Mouse (Mus musculus) left cerebral cortex, postnatal 10 days (tissue): ENCODE results near the gene Snx9. TPM values are rescaled to one million over a fixed set of nuclear protein-coding genes. Genes with fewer than 3 reads are reported as not detected.
A peak's percentile ranks its signal among the peaks of the same experiment; 100 is the strongest.

ENCODE experiments used
- DNase-seq, 2 experiments: peaks; one replicate each; pipeline ENCODE4 v3.0.0; 2021 to 2022; ENCODE audit warnings: low spot score in 2 of 2, mixed read lengths in 1 of 2; ENCODE audit errors: extremely low spot score in 1 of 2
- intact Hi-C: fragments of 180-260 bp; cut with DNase I; formaldehyde crosslinking; loops from one replicate; pipeline ENCODE4 v1.15.1; 2025
- total RNA-seq, 2 experiments: library from RNA; stranded (reverse); gene quantifications; 2 replicates each; pipeline ENCODE4 v1.2.3; 2021

The Snx9 gene
- total RNA-seq, 2 experiments from 2014 or later: 10.0 to 10.9 TPM

DNA sequence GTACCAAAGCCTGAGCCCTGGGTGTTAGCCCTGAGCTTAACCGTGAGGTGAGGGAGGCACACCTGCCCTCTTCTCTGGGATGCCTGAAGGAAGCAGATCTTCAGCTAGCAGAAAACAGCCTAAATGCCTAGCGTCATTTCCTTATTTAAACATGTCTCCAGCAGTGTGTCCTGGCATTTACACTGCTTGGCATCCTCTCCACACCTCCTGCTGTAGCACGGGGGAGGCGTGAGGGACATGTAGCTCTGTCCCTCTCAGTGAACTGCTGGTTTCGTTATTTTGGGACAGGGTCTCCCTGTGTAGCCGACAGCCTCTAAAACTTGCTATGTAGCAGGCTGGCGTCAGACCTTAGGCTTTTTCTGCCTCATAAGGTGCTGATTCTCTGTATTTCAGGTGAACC is 55.5 kb downstream of the Snx9 start:
- DNase-seq: no peak
- intact Hi-C loops: no loop called here

DNA sequence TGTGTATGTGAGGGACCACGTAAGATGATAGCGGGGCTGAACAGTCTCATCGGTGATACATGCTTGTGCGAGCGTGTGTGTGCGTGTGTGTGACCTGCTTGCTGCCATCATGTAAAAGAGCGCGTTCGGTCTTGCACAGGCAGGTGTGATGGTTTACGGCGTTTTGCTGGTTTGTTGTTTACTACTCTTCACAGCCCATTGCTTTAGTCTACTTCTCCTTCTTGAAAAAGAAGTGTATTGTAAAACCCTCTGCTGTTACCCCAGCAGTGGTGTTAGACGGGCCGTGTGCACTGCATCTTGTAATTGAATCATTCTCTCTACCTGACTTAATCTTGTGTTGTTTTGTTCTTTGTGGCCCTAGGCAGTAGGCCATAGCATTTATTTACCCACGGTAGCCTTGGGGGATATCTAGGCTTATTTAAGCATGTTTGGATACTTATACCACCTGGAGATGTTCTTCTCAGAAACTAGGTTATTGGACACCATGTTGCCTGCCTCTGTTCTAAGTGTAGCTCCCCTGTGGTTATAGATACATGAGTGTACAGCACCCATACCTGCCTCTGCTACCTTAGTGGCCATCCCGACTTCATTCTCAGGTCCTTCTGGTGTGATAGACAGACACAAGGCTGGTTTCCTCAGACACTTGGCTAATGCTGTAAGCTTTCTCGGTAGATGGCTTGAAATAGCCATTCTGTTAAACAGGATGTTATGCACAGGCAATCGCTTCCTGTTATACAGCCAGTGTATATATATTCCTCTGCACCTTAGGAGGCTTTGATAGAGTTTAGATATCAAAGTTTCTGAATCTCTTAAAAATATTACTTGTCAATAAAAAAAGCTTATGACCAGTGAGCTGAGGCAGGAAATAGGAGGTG is 56.4 kb downstream of the Snx9 start:
- no peak for DNase-seq
- intact Hi-C loops: no loop called here

DNA sequence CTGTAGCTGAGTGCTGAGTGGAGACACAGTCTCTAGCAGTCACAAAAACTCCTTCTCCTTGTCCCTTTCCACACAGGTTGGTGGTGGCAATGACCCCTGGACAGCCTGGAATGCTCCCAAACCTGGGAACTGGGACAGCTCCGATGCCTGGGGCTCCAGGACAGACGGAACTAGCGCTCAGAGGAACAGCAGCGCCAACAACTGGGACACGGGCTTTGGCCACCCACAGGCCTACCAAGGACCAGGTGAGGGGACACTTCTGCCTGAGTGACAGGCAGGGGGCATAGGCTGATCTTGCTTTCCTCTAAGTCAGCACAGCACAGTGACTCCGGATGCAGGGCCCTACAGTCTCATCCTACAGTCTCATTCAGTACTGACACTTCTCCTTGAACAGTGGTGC is 58.1 kb downstream of the Snx9 start:
- intact Hi-C loops: no loop called here
- DNase-seq: no peak

DNA sequence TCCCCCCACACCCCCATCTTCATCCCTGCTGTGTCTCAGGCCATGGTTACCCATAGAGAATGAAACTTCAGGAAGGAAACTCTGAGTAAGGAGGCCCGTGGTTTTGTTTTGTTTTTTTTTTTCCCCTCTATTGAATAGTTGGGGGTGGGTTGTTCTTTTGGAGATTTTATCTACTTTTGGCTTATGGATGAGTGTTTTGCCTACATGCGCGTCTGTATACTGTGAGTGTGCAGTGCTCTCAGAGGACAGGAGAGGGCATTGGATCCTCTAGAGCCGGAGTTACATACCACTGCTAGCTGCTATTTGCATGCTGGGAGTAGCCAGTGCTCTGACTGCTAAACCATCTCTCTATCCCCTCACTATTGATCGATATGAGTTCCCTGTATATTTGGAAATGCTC is 60.3 kb downstream of the Snx9 start:
- no peak for DNase-seq
- intact Hi-C loops: no loop called here

DNA sequence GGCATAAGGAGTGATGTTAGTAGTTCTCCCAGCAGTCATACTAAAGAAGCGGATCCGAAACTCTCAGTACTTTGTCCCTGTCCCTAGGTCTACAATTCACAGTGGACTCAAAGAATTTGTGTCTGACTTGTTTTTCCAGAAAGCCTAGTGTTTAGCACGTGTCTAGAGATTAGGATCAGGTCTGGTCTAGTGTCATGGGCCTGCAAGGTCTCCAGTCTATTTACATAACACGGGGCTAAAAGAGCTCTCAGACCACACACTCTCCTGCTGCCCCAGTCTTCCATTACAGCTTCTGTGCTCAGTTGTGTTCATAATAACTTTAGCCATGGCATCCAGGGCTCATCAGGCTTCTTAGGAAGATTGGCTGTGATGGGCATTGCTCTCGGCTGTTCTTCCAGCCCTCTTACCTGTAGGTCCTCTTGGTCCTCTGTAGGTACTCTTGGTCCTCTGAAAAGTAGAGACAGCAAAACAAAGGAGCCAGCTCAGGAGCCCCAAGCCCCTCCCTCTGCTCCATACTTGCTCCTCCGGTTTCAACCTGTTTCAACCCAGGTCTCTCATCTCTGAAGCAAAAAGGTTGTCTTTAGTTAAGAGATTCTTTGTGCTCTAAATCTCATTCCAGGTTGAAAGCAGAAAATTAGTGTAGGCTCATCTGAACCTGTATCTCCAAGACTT is 62.6 kb downstream of the Snx9 start:
- DNase-seq: no peak
- intact Hi-C loops: no loop called here

DNA sequence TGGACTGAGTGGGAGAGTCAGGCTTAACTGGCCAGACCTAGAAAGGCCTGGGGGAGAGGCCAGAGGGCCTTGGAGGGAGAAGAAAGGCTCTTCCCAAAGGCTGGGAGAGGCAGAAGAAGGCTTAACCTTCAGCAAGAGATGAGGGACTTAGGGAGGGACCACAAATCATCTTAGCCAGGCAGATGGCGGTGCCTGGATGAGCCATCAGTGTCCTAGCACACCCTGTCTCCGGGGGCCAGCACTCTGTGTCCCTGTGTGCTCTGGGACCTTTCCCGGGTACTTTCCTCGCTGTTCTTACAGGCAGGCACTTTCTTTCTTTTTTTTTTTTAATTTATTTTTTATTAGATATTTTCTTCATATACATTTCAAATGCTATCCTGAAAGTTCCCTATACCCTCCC is 68.6 kb downstream of the Snx9 start:
- no peak for DNase-seq
- intact Hi-C loops: no loop called here

DNA sequence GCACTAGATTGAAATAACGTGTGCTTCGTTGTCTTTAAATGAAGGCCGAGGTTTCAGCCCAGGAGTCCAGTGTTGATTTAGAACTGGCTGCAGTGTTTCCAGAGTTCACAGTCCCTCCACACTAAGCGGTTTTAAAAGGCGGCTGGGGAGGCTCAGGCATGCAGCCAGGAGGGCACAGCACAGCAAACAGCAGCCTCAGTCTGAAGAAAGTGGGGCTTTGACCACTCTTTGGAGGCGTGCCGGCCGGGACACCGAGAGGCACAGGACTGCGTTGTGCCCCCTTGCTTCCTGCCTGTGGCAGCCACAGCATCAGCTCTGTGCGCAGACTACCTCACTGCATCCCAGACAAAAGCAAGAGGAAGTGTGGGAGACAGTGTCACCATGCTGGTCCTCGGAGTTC is 70.5 kb downstream of the Snx9 start:
- intact Hi-C loops: no loop called here
- DNase-seq: peak; percentile 70 to 80

DNA sequence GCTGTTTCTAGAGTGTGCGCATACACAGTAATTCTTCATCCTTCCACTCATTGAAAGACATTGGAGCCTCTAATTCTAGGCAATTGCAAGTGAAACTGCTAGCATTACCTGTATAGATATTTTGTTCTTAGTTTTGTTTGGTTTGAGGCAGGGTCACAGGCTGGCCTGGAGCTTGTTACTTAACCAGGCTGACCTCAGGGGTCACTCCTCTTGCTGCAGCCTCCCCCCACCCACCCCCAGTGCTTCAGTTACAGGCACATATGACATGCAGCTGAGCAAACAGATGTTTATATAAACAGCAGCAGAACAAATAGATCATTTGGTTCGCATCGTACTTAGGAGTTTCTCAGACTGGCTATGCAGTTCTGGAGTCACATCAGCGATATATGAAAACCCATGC is 71.7 kb downstream of the Snx9 start:
- intact Hi-C loops: no loop called here
- no peak for DNase-seq

DNA sequence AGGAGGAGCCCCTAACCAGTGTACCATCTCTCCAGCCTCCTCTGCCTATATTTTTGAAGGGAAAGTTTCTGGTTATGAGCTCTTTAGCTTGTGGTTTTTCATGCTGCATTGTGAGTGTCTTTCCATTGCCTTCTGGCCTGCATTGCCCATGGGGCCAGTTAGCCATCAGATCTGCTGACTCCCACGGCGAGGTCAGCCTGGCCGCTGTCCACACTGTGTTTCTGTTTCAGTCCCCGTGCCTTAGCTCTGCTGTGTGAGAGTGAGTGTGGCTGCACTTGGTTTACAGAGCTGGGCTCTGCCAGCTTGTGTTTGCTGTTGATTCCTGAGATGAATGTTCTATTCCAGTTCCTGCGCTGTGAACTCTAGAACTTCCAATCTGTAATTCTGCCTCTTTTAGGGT is 73.1 kb downstream of the Snx9 start:
- no peak for DNase-seq
- intact Hi-C loops: no loop called here

DNA sequence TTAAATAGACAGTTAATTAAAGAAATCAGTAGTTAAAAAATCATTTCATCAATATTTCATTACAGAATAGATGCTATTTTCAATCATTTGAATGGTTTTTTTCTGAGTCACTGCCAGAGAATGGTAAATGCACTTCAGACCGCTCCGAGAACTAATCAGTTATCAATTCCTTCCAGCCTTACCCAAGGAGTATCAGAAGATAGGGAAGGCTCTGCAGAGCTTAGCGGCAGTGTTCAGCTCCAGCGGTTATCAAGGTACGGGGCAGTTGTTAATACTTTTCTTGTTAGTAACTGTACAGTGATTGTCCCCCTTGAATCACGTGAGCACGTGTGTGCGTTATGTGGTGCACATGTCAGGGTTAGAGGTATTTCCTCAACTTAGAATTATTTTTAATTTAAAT is 80.8 kb downstream of the Snx9 start:
- no peak for DNase-seq
- intact Hi-C loops: loop anchor here (2.0 kb wide), 1 partner anchor 127 kb away; no protein-coding TSS in a partner anchor

DNA sequence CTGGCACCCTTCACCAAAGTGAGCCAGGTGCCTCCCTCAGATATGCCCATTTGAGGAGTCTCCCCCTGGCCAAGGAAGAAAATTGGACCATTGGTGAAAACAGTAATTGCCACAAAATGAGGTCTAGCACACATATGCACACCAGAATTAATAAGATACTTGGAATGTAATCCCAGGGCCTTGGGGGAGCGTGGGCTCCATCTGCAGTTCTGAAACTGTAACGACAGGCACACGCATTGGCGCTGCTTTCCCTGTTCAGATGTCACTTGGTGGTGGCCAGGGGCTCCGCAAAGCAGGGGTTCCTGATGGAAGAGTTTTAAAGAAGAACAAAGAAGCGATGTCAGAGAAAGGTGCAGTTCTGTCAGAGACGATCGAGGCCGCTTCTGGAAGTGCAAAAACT is 82.2 kb downstream of the Snx9 start:
- intact Hi-C loops: loop anchor here (2.0 kb wide), 1 partner anchor 128 kb away; no protein-coding TSS in a partner anchor

DNA sequence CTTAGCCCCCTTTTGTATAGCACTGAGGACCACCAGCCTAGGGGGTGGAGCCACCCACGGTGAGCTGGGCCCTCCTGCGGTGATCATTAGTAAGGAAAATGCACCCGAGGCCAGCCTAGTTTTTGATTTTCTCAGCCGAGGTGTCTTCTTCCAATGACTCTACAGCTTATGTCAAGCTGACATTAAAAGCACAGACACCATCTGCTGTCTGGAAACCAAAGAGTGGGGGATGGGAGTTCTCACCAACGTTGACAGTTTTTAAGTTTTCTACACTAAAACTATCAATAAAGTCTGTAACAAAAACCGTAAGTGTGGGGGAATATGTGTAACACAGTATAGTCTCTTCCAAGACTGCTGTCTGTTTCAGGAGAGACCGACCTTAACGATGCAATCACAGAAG is 83.1 kb downstream of the Snx9 start:
- intact Hi-C loops: no loop called here
- DNase-seq: peak in 1 of 2 experiments; percentile 51

More for the DNA sequence above, 82.2 kb downstream of the Snx9 start:
- peak; percentile 26 to 54 for DNase-seq

DNA sequence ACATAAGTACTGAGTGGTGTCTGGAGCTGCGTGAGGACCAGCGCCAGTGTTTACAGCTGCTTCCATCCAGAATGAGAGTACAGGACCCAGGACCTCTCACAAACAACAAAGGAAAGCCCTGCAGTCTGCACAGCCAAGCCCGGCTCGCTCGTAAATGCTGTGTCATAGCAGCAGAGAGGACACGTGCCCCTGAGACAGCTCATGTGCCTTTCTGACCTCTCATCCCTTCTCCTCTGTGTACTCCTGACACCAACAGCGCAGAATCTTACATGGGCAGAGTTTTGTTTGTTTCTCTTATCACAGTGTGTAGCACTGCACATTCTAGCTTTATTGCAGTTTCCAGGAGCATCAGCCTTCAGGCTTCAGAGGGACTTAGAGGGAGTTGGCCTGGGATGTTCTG is 85.6 kb downstream of the Snx9 start:
- no peak for DNase-seq
- intact Hi-C loops: no loop called here

DNA sequence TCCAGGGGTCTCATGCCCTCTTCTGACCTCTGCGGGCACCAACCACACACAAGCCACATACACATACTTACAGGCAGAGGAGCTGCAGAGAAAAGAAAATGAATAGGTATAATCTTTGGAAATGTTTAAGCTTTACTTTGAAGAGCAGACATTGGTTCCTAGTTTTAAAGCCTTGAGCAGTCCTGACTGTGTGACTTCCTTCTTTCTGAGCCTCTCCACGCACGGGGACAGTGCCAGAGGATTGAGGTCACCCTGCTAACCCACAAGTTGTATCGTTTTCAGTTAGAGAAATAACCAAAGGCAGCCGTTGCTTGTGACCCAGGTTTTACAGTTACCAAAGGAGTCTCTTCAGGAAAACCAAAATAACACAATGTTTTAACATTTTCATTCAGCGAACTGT is 87.9 kb downstream of the Snx9 start:
- intact Hi-C loops: no loop called here
- no peak for DNase-seq

DNA sequence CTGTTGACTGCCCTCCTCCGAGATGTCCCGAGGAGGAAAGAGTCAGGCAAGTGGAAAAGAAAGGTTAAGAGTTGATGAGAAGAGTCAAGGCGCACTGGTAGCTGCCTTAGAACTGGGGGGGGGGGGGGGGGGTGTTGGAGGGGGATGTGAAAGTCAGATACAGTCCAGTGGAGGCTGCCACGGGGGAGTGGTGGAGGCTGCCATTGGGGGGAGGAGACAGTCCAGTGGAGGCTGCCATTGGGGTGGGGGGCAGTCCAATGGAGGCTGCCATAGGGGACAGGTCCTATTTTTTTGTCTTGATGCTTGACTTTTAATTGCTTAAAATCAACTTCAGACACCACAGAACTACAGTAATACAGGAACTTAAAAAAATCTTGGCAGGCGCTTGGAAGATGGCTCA is 91.0 kb downstream of the Snx9 start:
- DNase-seq: no peak
- intact Hi-C loops: no loop called here

DNA sequence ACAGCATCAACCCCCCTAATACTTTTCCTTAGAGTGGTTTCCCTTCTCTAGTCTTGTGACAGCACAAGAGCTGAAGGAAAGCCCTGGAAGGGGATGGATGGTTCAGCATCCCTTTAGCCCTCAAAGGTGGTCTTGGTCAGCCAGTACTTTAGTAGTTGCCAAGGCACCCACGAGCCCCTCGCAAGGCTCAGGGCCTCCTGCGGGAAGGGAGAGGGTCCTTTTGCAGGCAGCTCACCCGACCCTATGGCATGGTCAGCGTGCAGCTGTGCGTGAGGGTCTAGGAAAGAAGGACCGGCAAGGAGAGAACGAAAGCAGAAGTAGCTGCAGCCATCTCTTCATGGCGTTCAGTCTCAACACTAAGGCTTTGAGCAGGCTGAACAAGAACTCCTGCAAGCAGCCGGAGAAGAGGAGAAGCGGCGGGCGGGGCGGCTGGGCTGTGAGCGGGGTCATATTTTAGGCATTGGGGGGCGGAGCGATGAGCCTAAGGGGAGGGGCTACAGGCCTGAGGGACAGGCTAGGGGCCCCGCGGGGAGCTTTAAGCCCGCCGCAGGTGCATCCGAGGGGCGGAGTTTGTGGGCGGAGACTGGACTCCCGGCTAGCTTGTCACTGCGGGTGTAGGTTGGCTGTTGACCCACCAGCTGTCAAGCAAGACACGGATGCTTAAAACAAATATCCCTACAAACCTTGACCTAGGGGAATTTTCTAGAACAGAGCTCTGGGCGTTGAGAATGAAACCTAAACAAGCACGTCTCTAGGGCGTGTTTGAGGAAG is 93.6 kb downstream of the Snx9 start:
- DNase-seq: peak in 1 of 2 experiments; percentile 82
- intact Hi-C loops: no loop called here

DNA sequence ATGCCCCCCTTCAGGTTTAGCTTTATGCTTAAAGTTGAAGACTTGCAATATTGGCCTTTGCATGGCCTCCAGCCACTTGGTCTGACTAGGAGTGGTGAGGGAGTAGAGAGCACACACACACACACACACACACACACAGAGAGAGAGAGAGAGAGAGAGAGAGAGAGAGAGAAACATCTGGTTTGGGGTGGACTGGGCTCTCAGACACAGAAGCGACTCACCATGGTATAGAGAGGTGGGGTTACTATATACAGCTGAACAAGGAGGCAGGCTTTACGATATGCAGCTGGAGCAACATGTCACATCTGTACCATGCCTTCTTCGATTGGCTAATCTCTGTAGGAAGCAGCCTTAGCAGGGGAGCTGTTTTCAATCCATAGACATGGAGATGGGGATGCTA is 94.6 kb downstream of the Snx9 start:
- no peak for DNase-seq
- intact Hi-C loops: no loop called here

DNA sequence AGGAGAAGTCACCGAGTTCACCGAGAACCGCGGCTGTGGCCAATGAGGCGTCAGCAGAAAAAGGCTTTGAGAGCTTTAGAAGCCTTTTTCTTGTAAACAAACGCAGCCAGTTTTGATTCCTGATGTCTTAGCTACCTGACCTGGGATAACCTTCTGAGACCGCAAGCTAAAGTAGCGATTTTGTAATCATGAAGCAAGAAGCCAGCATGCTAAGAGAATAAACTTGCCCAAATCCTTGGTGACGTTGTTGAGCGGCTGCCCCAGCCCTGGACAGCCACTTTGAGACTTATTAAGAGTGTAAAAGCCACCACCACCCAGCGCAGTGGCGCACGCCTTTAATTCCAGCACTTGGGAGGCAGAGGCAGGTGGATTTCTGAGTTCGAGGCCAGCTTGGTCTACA is 95.1 kb downstream of the Snx9 start:
- DNase-seq: peak in 1 of 2 experiments; percentile 5
- intact Hi-C loops: no loop called here

DNA sequence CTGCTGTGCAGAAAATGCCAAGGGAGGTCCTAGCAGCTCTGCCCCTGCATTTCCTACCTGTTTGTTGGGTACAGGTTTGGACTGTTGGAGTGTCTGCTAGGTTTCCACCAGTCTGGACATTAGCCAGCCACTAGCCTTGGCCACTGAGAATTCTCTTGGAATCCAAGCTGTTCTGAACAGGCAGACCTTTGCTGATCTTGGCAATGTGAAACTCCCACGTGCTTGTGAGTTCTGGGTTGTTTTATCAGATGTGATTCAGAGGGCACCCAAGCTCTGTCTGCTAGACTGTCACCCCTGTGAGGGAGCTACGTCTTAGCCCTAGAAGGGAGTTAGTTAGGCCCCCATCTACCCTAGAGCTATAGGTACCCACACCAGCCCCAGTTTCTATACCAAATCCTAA is 96.3 kb downstream of the Snx9 start:
- intact Hi-C loops: no loop called here
- no peak for DNase-seq

DNA sequence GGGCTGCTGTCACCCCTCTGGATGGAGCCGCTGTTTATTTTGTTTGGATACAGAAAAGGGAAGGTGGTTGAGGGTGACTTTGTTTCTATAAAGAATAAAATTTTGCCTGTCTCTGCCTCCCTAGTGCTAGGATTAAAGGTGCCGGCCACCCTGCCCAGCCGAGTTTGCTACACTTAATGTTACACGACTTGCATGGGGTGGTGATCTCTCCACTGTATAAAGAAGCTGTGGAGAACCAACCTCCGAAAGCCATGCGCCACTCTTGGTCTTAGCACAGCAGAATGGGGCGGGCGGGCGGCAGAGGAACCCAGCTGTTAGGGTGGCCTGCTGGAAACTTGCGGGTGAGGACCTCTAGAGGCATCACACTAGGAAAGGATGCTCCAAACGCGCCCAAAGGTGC is 98.7 kb downstream of the Snx9 start:
- DNase-seq: no peak
- intact Hi-C loops: loop anchor here (2.0 to 5.0 kb wide), 2 partner anchors 37 to 81 kb away; no protein-coding TSS in a partner anchor
